Mouse (Mus musculus) intestine, embryonic 14.5 days (tissue): ENCODE results near the gene Qpctl. TPM values are rescaled to one million over a fixed set of nuclear protein-coding genes. Genes with fewer than 3 reads are reported as not detected.

ENCODE experiments used
- ATAC-seq: fragments of 200-750 bp; cut with Nextera tagmentation; replicated peaks from 2 replicates; pipeline ENCODE4 v1.8.0; 2017; ENCODE audit warnings: low read depth, moderate number of reproducible peaks, moderate TSS enrichment, moderate library complexity; ENCODE audit not compliant: low FRiP score, low TSS enrichment
- DNase-seq: peaks from one replicate; pipeline ENCODE4 v3.0.0-alpha.2; 2018; ENCODE audit warnings: low spot score
- H3K27ac ChIP-seq: fragments of 300-500 bp; sonication (generic); 2 replicates; pipeline ENCODE4 v1.5.1; 2014; ENCODE audit warnings: low read depth, mild to moderate bottlenecking, control low read depth
- H3K27me3 ChIP-seq: fragments of 300-500 bp; sonication (generic); replicated peaks from 2 replicates; pipeline ENCODE4 v1.6.1; 2014; ENCODE audit warnings: low read length, control low read depth; ENCODE audit not compliant: control insufficient read depth, insufficient read depth
- H3K36me3 ChIP-seq: fragments of 300-500 bp; sonication (generic); 2 replicates; pipeline ENCODE4 v1.6.1; 2014; ENCODE audit warnings: low read length, control low read depth; ENCODE audit not compliant: control insufficient read depth, insufficient read depth
- H3K4me1 ChIP-seq: fragments of 300-500 bp; sonication (generic); replicated peaks from 2 replicates; pipeline ENCODE4 v1.6.1; 2014; ENCODE audit warnings: low read length, control low read depth, mixed read lengths; ENCODE audit not compliant: control insufficient read depth, insufficient read depth
- H3K4me2 ChIP-seq: fragments of 300-500 bp; sonication (generic); 2 replicates; pipeline ENCODE4 v1.6.1; 2014; ENCODE audit warnings: low read length
- H3K4me3 ChIP-seq: fragments of 300-500 bp; sonication (generic); 2 replicates; pipeline ENCODE4 v1.5.1; 2014; ENCODE audit warnings: low read depth, low read length, control low read depth, mixed read lengths
- H3K9ac ChIP-seq: fragments of 300-500 bp; sonication (generic); 2 replicates; pipeline ENCODE4 v1.6.1; 2014; ENCODE audit warnings: mild to moderate bottlenecking, low read length
- H3K9me3 ChIP-seq: fragments of 300-500 bp; sonication (generic); 2 replicates; pipeline ENCODE4 v1.6.1; 2016; ENCODE audit warnings: low read length, control low read depth; ENCODE audit not compliant: control insufficient read depth
- WGBS: fragments of 180-500 bp; shearing (Covaris S2); extraction: QIAGEN DNeasy Blood & Tissue Kit; methylation state at CpG from one replicate; pipeline ENCODE4 v1.1.7; 2014; 5-methylcytosine and 5-hydroxymethylcytosine counted together
- microRNA counts: library from miRNA; unstranded; fragments of <30 nt; microRNA quantifications from one replicate; lab custom pipeline; 2016
- microRNA-seq: library from miRNA; unstranded; fragments of <30 nt; microRNA quantifications from one replicate; pipeline ENCODE4, GENCODE M21; 2016
- polyA plus RNA-seq: library from polyadenylated mRNA; unstranded; fragments of >200 nt; fragmentation: Nextera tagmentation; extraction: Ambion mirVana; gene quantifications from 2 replicates; pipeline ENCODE4 v1.2.1, GENCODE M21; 2014

The Qpctl gene
- polyA plus RNA-seq, 1 experiment from 2014 or later = 10.1 TPM

DNA sequence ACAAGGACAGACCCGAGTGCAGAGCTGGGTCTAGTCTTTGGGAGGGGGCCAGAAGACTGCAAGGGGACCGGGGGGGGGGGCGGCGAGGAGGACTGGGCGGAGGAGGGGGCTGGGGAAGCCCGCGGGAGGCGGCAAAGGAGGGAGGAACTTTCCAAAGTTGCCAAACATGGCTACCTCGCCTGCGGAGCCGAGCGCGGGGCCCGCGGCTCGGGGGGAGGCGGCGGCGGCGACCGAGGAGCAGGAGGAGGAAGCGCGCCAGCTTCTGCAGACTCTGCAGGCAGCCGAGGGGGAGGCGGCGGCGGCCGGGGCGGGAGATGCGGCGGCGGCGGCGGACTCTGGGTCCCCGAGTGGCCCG is 54.6 kb downstream of the Qpctl start, which contains the start of gene Six5:
Six5 (plus strand) TSS at position 124 of the 355 bp plus-strand sequence.
- WGBS = 3% methylated on average over 30 of the region's 36 CpGs
- peak within 1 kb of the TSS; percentile 81 for H3K9ac ChIP-seq
- peaks cover 26% of the 10 kb centered on the region for H3K36me3 ChIP-seq
- H3K4me1 ChIP-seq = peaks cover 36% of the 10 kb centered on the region
- peak within 1 kb of the TSS; percentile 96 for H3K27ac ChIP-seq
- H3K9me3 ChIP-seq = no peaks in the 10 kb centered on the region
- ATAC-seq (peak; percentile 0; the same call in 1 of the 2 replicates), DNase-seq (no peak)
- H3K4me2 ChIP-seq = peak within 1 kb of the TSS; percentile 91
- H3K4me3 ChIP-seq = peak within 1 kb of the TSS; percentile 78
- H3K27me3 ChIP-seq = no peaks in the 10 kb centered on the region

DNA sequence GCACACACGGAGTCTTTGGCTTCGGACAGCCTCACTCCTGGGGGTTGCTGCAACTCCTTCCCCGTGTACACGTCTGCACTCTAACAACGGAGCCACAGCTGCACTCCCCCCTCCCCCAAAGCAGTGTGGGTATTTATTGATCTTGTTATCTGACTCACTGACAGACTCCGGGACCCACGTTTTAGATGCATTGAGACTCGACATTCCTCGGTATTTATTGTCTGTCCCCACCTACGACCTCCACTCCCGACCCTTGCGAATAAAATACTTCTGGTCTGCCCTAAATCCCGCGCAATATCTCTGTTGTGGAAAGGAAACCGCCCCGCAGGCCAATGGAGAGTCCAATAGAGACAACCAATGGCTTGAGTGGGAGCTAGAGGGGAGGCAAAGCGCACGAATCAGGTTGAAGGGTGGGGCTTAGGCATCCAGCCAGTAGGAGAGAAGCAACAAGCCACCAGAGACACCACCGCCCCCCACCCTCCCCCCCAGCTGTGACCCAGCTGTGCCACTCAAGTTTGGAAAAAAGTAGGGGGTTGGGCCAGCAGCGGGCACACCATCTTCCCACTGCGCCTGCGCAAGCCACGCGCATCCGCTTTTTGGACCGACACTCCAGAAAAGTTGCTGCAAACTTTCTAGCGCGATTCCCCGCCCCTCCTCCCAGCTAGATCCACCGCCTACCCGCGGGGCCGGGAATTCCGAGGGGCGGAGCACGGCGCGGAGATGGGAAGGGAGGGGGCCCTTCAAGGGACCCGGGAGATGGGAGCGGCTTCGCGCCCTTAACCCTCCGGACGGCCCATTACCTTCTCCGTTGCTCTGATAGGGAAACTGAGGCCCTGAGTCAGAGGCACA is 55.3 kb downstream of the Qpctl start:
- H3K4me2 ChIP-seq = peak overlapping the region; percentile 91
- peak overlapping the region; percentile 96 for H3K27ac ChIP-seq
- peak overlapping the region; percentile 81 for H3K9ac ChIP-seq
- H3K36me3 ChIP-seq = peaks cover 29% of the 10 kb centered on the region
- no peaks in the 10 kb centered on the region for H3K27me3 ChIP-seq
- DNase-seq (peak; percentile 97), ATAC-seq (peak; percentile 84)
- H3K4me1 ChIP-seq = peaks cover 36% of the 10 kb centered on the region
- WGBS = 1% methylated on average over 45 of the region's 45 CpGs
- H3K9me3 ChIP-seq = no peaks in the 10 kb centered on the region
- peak overlapping the region; percentile 78 for H3K4me3 ChIP-seq

DNA sequence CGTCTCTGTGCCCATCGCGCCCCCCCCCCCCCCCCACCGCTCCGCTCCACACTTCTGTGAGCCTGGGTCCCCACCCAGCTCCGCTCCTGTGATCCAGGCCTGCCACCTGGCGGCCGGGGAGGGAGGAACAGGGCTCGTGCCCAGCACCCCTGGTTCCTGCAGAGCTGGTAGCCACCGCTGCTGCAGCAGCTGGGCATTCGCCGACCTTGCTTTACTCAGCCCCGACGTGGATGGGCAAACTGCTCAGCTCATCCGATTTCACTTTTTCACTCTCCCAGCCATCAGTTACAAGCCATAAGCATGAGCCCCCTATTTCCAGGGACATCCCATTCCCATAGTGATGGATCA is 55.9 kb downstream of the Qpctl start:
- H3K4me2 ChIP-seq = peak overlapping the region; percentile 91
- H3K27me3 ChIP-seq = no peaks in the 10 kb centered on the region
- peak overlapping the region; percentile 96 for H3K27ac ChIP-seq
- peaks cover 31% of the 10 kb centered on the region for H3K36me3 ChIP-seq
- peak; percentile 56 for ATAC-seq
- peak; percentile 91 for DNase-seq
- H3K4me3 ChIP-seq = peak overlapping the region; percentile 78
- no peaks in the 10 kb centered on the region for H3K9me3 ChIP-seq
- H3K9ac ChIP-seq = peak overlapping the region; percentile 40
- H3K4me1 ChIP-seq = peaks cover 36% of the 10 kb centered on the region
- 0% methylated on average over 12 of the region's 15 CpGs for WGBS

DNA sequence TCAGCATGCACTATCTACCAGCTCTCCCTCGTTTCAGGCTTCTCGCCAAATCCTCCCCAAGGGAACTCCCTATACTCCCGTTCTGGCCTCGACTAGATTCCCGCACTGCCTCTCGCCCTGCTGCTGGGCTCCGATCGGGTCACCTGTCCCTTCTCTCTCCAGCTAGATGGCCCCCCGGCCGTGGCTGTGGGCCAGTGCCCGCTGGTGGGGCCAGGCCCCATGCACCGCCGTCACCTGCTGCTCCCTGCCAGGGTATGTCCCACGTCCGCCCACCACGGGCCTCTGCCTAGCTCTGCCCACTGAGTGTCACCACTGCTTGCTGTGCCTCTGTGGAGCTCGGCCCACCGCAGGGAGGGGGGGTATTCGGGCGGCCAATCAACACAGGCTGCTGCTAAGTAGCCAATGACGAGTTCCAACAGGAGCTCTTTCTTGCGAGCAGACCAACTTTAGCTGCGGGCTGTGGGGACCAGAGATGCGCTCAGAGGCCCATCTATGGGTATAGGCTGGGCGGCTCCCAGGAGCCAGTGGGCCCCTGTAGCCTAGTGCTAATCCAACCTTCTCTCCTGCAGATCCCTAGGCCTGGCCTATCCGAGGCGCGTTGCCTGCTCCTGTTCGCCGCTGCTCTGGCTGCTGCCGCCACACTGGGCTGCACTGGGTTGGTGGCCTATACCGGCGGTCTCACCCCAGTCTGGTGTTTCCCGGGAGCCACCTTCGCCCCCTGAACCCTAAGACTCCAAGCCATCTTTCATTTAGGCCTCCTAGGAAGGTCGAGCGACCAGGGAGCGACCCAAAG is 56.5 kb downstream of the Qpctl start:
- peak overlapping the region; percentile 96 for H3K27ac ChIP-seq
- peak; percentile 34 for ATAC-seq
- peak overlapping the region; percentile 40 for H3K9ac ChIP-seq
- H3K4me2 ChIP-seq = peak overlapping the region; percentile 91
- peak overlapping the region; percentile 78 for H3K4me3 ChIP-seq
- peaks cover 34% of the 10 kb centered on the region for H3K4me1 ChIP-seq
- peaks cover 31% of the 10 kb centered on the region for H3K36me3 ChIP-seq
- 9% methylated on average over 38 of the region's 38 CpGs for WGBS
- H3K27me3 ChIP-seq = no peaks in the 10 kb centered on the region
- H3K9me3 ChIP-seq = no peaks in the 10 kb centered on the region
- peak; percentile 82 for DNase-seq

DNA sequence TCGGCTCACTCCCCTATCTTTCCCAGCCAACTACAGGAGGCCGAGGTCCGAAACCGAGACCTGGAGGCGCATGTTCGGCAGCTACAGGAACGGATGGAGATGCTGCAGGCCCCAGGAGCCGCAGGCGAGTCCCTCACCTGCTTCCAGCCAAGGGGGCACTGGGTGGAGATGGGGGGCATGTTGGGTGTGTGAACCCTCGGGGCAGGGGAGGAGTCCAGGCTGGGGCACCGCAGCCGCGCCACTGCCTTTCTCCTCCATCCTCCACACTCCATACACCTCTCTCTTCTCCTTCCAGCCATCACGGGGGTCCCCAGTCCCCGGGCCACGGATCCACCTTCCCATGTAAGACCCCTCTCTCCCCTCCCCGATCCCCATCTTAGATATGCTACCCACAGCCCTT is 57.2 kb downstream of the Qpctl start:
- peak overlapping the region; percentile 21; the same call in 1 of the 2 replicates for H3K9ac ChIP-seq
- no peak overlapping the region for H3K4me3 ChIP-seq
- ATAC-seq = no peak

More for the DNA sequence above, 57.2 kb downstream of the Qpctl start:
- Histone ChIP-seq H3K4me1 (peaks cover 28% of the 10 kb centered on the region), H3K27ac (no peak overlapping the region; the same call in 1 of the 2 replicates), H3K36me3 (peaks cover 31% of the 10 kb centered on the region), H3K27me3 (no peaks in the 10 kb centered on the region), H3K9me3 (no peaks in the 10 kb centered on the region), H3K4me2 (peak overlapping the region; percentile 91)
- no peak for DNase-seq
- WGBS = 54% methylated on average over 10 of the region's 17 CpGs

MicroRNAs within 50 kb of the gene (microRNA counts, 519-probe panel; counts per million panel counts)
- not detected for microRNA mmu-miR-330 (lab: Ali Mortazavi, UCI)

Small RNA genes within 50 kb of the gene (microRNA-seq; reads per million reads assigned to microRNA genes)
- gene Mir330 = 266 reads per million, percentile 68 among the genes with 10 or more reads in this experiment

Other genes with a start within 250 kb of the Qpctl start
- 21.5 and 21.7 TPM in 2 replicates for gene Ccdc61, start 238.9 kb downstream of the Qpctl start, polyA plus RNA-seq
- gene Nova2, start 223.4 kb downstream of the Qpctl start, polyA plus RNA-seq = 0.66 and 0.75 TPM in 2 replicates
- gene Nanos2, start 161.9 kb downstream of the Qpctl start, polyA plus RNA-seq = not detected in 2 replicates
- 2.8 and 3.2 TPM in 2 replicates for gene Mypop, start 158.0 kb downstream of the Qpctl start, polyA plus RNA-seq
- gene Irf2bp1, start 145.2 kb downstream of the Qpctl start, polyA plus RNA-seq = 29.5 and 29.6 TPM in 2 replicates
- gene Foxa3, start 125.8 kb downstream of the Qpctl start, polyA plus RNA-seq = 21.6 and 21.9 TPM in 2 replicates
- 23.9 and 26.1 TPM in 2 replicates for gene Sympk, start 124.9 kb downstream of the Qpctl start, polyA plus RNA-seq
- not detected in 2 replicates for gene Rsph6a, start 94.6 kb downstream of the Qpctl start, polyA plus RNA-seq
- gene Dmwd, start 73.1 kb downstream of the Qpctl start, polyA plus RNA-seq = 15.8 and 16.0 TPM in 2 replicates
- 57.4 and 60.0 TPM in 2 replicates for gene Dmpk, start 65.4 kb downstream of the Qpctl start, polyA plus RNA-seq
- gene Six5, start 54.7 kb downstream of the Qpctl start, polyA plus RNA-seq = 15.7 and 15.8 TPM in 2 replicates
- gene Gm4969, start 30.9 kb downstream of the Qpctl start, polyA plus RNA-seq = 3.7 and 4.7 TPM in 2 replicates
- 8.1 and 8.8 TPM in 2 replicates for gene Fbxo46, start 29.4 kb downstream of the Qpctl start, polyA plus RNA-seq
- gene Snrpd2, start 431 bp upstream of the Qpctl start, polyA plus RNA-seq = 166 and 167 TPM in 2 replicates
- 2.2 and 2.7 TPM in 2 replicates for gene Gipr, start 16.8 kb upstream of the Qpctl start, polyA plus RNA-seq
- 1.9 and 2.9 TPM in 2 replicates for gene Eml2, start 27.1 kb upstream of the Qpctl start, polyA plus RNA-seq
- 1.2 and 1.5 TPM in 2 replicates for gene Gpr4, start 63.2 kb upstream of the Qpctl start, polyA plus RNA-seq
- 37.4 and 43.9 TPM in 2 replicates for gene Opa3, start 79.0 kb upstream of the Qpctl start, polyA plus RNA-seq
- gene Vasp, start 122.5 kb upstream of the Qpctl start, polyA plus RNA-seq = 78.5 and 79.2 TPM in 2 replicates
- gene Ppm1n, start 130.8 kb upstream of the Qpctl start, polyA plus RNA-seq = 0.14 and 0.31 TPM in 2 replicates
- gene Rtn2, start 133.3 kb upstream of the Qpctl start, polyA plus RNA-seq = 12.2 and 14.3 TPM in 2 replicates
- gene Fosb, start 160.8 kb upstream of the Qpctl start, polyA plus RNA-seq = 0.08 and 0.49 TPM in 2 replicates
- 71.8 and 82.9 TPM in 2 replicates for gene Ercc1, start 195.5 kb upstream of the Qpctl start, polyA plus RNA-seq
- gene Cd3eap, start 210.2 kb upstream of the Qpctl start, polyA plus RNA-seq = 23.9 and 25.8 TPM in 2 replicates
- gene Ppp1r13l, start 210.5 kb upstream of the Qpctl start, polyA plus RNA-seq = 4.4 and 4.9 TPM in 2 replicates
- 11.3 and 13.3 TPM in 2 replicates for gene Ercc2, start 232.7 kb upstream of the Qpctl start, polyA plus RNA-seq